Mouse (Mus musculus) embryo, embryonic 9.5 days (tissue): ENCODE measurements at regions not wholly inside any gene's neighbourhood (a gene's known extent, or its start where the extent isn't known, plus 50 kb on each side); places are given as distances from the start of the nearest gene placed in this dataset.

Experiments
- DNase-seq: peaks from one replicate; pipeline ENCODE4 v3.0.0-alpha.2; 2017; ENCODE audit errors: extremely low spot score

GRCm38 (mm10) chr3:128226503-128226902 is 330.4 kb upstream of the Fam241a start:
- no peak for DNase-seq

GRCm38 (mm10) chr3:128222344-128222743 is 326.2 kb upstream of the Fam241a start:
- DNase-seq, result peak; percentile 51

- no peak for DNase-seq
These were observed 325.5 kb upstream of the Fam241a start for GRCm38 (mm10) chr3:128221625-128222024.

- no peak for DNase-seq
These were observed 324.8 kb upstream of the Fam241a start for GRCm38 (mm10) chr3:128220776-128221550.

DNA sequence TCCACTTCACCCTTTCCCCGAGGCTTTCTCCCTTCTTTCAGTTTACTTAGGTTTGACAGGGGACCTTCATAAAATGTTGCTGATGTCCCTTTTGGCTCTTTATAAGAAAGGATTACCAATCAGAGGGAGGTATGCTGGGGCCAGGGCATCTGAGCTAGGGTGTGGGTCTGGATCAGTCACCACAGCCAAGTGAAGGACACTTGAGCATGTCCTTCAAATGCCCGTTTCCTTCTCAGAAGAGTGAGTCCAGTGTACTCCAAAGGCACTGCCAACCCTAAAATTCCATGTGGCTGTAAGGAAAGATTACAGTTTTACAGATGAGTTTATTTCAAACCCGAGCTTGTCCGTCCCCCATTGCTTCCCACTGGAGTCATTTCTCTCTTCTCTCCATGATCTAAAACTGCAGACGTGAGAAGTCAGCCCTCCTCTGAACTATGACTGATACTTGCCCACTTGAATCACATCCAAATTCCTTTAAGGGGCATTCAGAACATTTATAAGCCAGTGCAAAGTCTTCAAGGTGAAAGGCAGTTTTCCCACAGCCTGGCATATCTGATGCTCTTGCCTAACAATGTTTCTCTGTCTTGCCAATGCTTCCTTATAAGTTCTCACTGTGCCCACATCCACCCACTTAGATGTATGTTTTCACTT is 321.8 kb upstream of the Fam241a start:
- no peak for DNase-seq

DNA sequence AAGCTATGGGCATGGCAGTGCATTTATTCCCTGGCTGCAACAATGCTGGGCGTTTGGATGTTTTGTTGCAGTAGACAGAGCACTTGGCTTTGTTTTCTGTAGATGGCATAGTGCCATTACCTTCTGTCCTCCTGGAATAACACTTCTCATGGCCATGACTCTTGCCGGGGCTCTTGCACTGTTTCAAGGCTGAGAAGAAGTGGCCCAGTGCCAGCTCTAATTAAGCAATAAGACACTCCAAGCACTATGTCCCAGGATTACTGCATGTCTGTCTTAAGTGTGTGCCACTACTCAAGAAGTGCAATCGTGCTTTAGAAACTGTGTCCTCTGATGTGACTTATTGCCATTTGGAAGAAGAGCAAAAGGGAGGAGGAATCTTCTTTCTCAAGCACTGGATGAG is 316.1 kb upstream of the Fam241a start:
- DNase-seq, result no peak

GRCm38 (mm10) chr3:128210591-128210990 is 314.5 kb upstream of the Fam241a start:
- no peak for DNase-seq

DNA sequence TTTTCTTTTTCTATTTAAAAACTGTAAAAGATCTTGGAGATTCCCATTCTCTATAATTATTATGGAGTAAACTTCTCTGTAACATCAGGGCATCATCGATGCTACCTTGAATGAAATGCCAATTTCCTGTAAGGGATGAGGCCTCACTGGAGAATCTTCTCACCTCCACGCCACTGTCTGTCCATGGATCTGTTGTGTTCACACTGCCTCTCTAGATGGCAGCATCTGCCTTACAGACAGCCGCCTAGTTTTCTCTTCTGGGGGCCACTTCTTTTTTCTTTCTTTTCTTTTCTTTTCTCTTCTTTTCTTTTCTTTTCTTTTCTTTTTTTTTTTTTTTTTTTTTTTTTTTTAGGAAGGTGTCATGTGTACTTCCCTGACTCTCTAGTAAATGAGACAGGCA is 310.8 kb upstream of the Fam241a start:
- DNase-seq, result no peak

GRCm38 (mm10) chr3:128206483-128206882 is 310.4 kb upstream of the Fam241a start:
- no peak for DNase-seq

GRCm38 (mm10) chr3:128200574-128201235 is 304.6 kb upstream of the Fam241a start:
- no peak for DNase-seq

DNA sequence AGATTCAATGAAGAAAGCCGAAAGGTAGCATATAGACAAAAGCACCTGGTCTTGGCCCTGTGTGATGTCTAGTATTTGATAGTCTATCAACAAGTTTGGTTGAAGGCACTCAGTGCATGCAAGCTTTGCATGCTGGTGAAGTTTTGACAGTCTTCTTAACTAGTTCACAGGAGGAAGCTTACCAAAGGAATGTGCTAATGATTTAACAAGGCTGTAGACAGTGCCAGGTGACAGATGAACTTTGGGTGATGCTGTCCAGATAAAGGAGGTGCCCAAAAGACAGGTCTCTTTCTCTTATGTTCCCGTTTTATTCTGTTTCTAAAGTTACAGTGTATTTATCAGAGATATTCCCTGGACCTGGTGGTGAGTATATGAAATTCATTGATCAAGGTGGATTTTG is 303.3 kb upstream of the Fam241a start:
- no peak for DNase-seq

GRCm38 (mm10) chr3:128192046-128192800 is 296.1 kb upstream of the Fam241a start:
- DNase-seq, result peak; percentile 38

- no peak for DNase-seq
These were observed 291.4 kb upstream of the Fam241a start for GRCm38 (mm10) chr3:128187330-128188044.

DNA sequence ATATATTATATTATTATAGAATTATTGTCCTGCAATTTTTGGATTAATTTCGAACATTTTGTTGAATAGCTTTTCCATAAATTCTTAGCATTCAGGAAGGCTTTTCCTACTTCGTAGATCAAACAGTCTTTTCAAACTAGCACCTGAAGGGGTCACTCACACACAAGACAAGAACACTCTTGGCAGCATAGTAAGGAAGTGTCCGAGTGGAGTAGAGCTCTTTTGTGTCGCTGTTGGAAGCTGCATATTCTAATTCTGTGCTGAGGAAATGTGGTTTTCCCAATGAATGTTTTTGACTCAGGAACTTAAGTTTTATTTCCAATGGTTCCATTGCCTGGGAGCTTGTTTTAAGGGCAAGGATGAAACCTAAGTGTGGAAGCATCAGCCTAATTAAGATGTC is 290.2 kb upstream of the Fam241a start:
- DNase-seq, result peak; percentile 44

GRCm38 (mm10) chr3:128181221-128181908 is 285.2 kb upstream of the Fam241a start:
- no peak for DNase-seq

DNA sequence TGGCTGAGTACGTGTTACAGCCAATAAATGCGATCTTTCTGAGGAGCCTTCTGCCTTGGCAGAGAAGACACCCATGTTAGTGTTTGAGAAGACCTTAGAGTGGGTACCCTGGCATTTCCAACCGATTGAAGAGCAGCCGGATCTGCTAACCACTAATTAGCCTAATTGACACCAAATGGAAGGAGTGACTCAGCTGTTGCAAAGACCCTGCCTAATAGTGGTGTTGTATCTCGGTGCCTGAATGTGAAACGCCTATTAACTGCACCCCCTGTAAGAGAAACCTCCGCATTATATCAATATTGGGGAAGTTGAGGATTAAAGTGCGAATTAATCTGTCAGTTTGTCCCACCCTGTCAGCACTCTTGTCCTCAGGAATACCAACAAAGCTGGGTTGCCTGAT is 253.1 kb upstream of the Fam241a start:
- DNase-seq, result no peak

- no peak for DNase-seq
These were observed 249.2 kb upstream of the Fam241a start for GRCm38 (mm10) chr3:128145329-128145728.

GRCm38 (mm10) chr3:128127836-128128235 is 231.7 kb upstream of the Fam241a start:
- DNase-seq, result no peak

DNA sequence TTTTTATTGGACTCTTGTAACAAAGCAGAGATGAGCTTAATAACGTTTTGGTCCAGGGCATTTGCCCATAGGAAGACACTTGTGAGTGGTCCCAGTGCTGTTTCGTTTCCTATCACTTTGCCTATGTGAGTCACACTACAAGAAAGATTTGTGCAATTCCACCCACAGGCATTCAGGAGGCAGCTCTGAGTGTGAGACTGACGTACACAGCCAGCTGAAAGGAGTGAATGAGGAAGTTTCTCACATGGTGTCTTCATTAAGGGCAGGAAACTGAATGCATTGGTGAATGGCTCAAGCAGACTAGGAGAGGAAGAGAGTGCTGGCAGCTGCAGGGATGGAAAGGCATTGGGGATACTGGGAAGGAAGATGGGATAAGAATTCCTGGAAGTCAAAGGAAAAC is 230.5 kb upstream of the Fam241a start:
- no peak for DNase-seq

DNA sequence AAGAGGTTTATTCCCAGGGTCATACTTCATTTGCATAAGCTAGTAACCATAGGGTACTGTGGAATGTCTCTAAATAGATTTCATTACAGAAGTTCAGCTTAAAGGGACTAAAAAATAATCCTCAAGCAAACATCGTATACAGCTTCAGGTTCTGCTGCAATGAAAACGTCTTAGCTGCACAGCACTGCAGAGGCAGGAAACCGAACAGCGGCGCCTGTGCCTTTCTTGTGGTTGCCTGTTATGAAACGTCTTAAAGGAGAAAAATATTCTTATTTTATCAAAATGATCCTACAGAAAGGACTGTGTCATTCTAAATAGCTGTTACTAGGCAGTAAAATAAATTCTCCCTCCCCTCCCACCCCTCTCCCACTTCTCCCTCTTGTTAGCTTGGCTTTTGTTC is 226.0 kb upstream of the Fam241a start:
- DNase-seq, result no peak
